Mouse (Mus musculus) ES-Bruce4 (cell line): ENCODE measurements around the gene AC153137.1.

ENCODE experiments used
- CTCF ChIP-seq: IDR thresholded peaks from one replicate; pipeline ENCODE4 v1.8.1; 2011; ENCODE audit warnings: low read depth, low read length
- EP300 ChIP-seq: IDR thresholded peaks from 2 replicates; pipeline ENCODE4 v1.6.1; 2011; ENCODE audit warnings: low read depth, low read length; ENCODE audit not compliant: insufficient read depth
- POLR2A ChIP-seq: IDR thresholded peaks from one replicate; pipeline ENCODE4 v1.8.1; 2011; ENCODE audit warnings: low read length; ENCODE audit not compliant: insufficient read depth

GRCm38 (mm10) chr1:30945136-30945535 lies 32.6 kb downstream of the AC153137.1 start:
- TF ChIP-seq CTCF (no peak), POLR2A (no peak), EP300 (no peak)
